Mouse (Mus musculus): ENCODE data around the gene Frmpd4. TPM values are rescaled to one million over a fixed set of nuclear protein-coding genes. Genes with fewer than 3 reads are reported as not detected.

The Frmpd4 gene
- polyA plus RNA-seq, 1 experiment from 2014 or later = 0.91 TPM

- WGBS = 94% methylated on average over 8 of the region's 8 CpGs
- Histone ChIP-seq H3K36me3 (ENCODE audit: control insufficient read depth, insufficient read depth, low read length) (no peaks in the 10 kb centered on the region), H3K4me1 (ENCODE audit: control insufficient read depth, insufficient read depth, low read length) (no peaks in the 10 kb centered on the region), H3K9me3 (ENCODE audit: control insufficient read depth, low read length) (no peaks in the 10 kb centered on the region), H3K27ac (ENCODE audit: low read depth, low read length) (no peak overlapping the region), H3K4me3 (ENCODE audit: low read length) (no peak overlapping the region), H3K9ac (ENCODE audit: low read depth, low read length) (no peak overlapping the region), H3K4me2 (replicated peaks; ENCODE audit: low read depth, low read length) (no peak overlapping the region), H3K27me3 (ENCODE audit: control insufficient read depth, insufficient read depth, low read length) (peaks cover 2% of the 10 kb centered on the region; the same call in 1 of the 2 replicates)
- ATAC-seq (ENCODE audit: low FRiP score, low TSS enrichment) = no peak
Measured at GRCm38 (mm10) chrX:167654249-167654648, 922.8 kb downstream of the Frmpd4 start.

DNA sequence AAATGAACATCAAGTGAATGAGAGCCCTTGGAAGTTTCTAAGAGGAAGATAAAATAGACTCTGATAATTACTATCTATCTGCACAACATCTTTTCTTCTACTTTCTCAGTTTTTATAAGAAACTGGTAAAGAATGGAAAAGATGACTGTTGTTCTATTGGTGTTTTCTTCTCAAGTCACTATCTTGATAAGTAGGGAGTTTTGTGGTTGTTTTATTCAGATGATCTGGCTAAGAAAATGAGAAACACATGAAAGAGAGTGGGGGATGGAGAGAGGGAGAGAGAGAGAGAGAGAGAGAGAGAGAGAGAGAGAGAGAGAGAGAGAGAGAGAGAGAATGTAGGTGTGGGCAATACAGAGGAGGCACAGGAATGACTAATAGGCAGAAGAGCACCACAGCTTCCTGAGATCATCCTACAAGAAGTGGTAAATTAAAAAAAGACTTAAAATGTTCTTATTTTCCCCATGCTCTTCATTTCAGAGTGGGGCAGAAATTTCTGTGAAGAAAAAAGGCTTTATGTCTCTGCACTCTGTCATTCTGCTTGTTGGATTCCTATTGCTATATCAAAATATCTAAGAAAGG lies 979.3 kb downstream of the Frmpd4 start:
- Histone ChIP-seq H3K9ac (ENCODE audit: low read depth, low read length) (no peak overlapping the region), H3K9me3 (ENCODE audit: control insufficient read depth, low read length) (no peaks in the 10 kb centered on the region), H3K36me3 (ENCODE audit: control insufficient read depth, insufficient read depth, low read length) (no peaks in the 10 kb centered on the region), H3K27ac (ENCODE audit: low read depth, low read length) (no peak overlapping the region), H3K27me3 (ENCODE audit: control insufficient read depth, insufficient read depth, low read length) (no peaks in the 10 kb centered on the region), H3K4me2 (replicated peaks; ENCODE audit: low read depth, low read length) (no peak overlapping the region), H3K4me1 (ENCODE audit: control insufficient read depth, insufficient read depth, low read length) (no peaks in the 10 kb centered on the region), H3K4me3 (ENCODE audit: low read length) (no peak overlapping the region)
- no peak for ATAC-seq (ENCODE audit: low FRiP score, low TSS enrichment)

DNA sequence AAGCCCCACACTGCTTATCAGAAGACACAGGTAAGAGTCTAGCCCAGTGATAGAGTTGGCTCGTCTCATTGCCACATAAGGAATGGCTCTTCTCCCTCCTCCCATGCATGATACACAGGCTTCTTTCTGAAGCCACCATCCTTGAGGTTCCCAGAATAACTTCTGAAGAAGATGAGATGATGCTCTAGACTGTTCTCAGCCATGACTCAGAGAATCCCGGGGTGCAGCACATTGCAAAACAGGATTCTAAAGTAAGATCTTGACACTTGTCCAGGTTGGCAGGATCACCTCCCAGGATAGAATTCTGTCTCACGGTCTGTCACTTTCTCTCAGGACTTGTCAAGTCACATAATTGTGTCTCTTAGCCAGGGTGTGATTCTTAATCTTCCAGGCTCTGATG lies 1024.2 kb downstream of the Frmpd4 start:
- WGBS = 86% methylated on average over 3 of the region's 3 CpGs
- Histone ChIP-seq H3K4me2 (replicated peaks; ENCODE audit: low read depth, low read length) (no peak overlapping the region), H3K27me3 (ENCODE audit: control insufficient read depth, insufficient read depth, low read length) (no peaks in the 10 kb centered on the region), H3K36me3 (ENCODE audit: control insufficient read depth, insufficient read depth, low read length) (no peaks in the 10 kb centered on the region), H3K4me1 (ENCODE audit: control insufficient read depth, insufficient read depth, low read length) (no peaks in the 10 kb centered on the region), H3K9me3 (ENCODE audit: control insufficient read depth, low read length) (no peaks in the 10 kb centered on the region), H3K9ac (ENCODE audit: low read depth, low read length) (no peak overlapping the region), H3K4me3 (ENCODE audit: low read length) (no peak overlapping the region), H3K27ac (ENCODE audit: low read depth, low read length) (no peak overlapping the region)
- ATAC-seq (ENCODE audit: low FRiP score, low TSS enrichment) = no peak

DNA sequence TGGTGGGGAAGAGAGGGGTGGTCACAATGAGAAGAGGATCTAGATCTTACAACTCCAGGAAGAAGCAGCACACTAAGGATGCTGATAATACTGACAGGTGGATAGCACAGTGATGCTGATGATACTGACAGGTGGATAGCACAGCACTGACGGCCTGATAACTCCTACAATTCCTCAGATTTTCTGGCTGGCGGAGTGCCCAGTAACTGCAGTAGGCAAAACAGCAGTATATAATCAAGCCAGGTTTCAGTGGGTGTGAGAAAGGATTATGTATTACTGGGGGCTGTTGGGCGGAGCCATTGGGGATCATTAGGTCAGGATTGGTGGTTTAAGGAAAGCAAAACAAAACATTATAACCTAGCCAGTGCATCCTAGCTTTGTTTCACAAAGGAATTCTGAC lies 1053.9 kb downstream of the Frmpd4 start:
- ATAC-seq (ENCODE audit: low FRiP score, low TSS enrichment) = no peak
- WGBS = 77% methylated on average over 3 of the region's 3 CpGs
- no peaks in the 10 kb centered on the region for H3K27me3 ChIP-seq (ENCODE audit: control insufficient read depth, insufficient read depth, low read length)
- H3K4me1 ChIP-seq (ENCODE audit: control insufficient read depth, insufficient read depth, low read length) = no peaks in the 10 kb centered on the region
- no peaks in the 10 kb centered on the region for H3K9me3 ChIP-seq (ENCODE audit: control insufficient read depth, low read length)
- no peak overlapping the region for H3K4me3 ChIP-seq (ENCODE audit: low read length)
- no peaks in the 10 kb centered on the region for H3K36me3 ChIP-seq (ENCODE audit: control insufficient read depth, insufficient read depth, low read length)
- no peak overlapping the region for H3K27ac ChIP-seq (ENCODE audit: low read depth, low read length)
- H3K4me2 ChIP-seq (replicated peaks; ENCODE audit: low read depth, low read length) = no peak overlapping the region
- H3K9ac ChIP-seq (ENCODE audit: low read depth, low read length) = no peak overlapping the region

DNA sequence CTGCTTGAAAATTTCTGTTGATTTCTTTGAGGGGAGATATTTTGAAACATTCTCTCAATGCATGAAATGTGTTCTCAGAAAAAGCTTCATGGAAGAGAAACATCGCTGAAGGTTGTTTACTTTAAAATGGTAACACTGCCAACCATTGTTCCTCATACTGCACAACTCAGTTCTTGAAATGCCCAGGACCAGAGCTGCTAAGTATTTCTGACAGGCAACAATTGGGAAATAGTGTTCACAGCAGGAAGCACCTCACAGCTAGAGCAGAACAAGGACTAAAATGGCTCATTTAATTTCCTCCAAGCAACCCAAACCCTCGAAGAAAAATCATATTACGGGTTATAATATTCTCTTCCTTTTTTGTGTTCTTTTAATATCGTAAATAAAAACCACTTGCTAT lies 1054.5 kb downstream of the Frmpd4 start:
- H3K27ac ChIP-seq (ENCODE audit: low read depth, low read length) = no peak overlapping the region
- H3K9me3 ChIP-seq (ENCODE audit: control insufficient read depth, low read length) = no peaks in the 10 kb centered on the region
- H3K27me3 ChIP-seq (ENCODE audit: control insufficient read depth, insufficient read depth, low read length) = no peaks in the 10 kb centered on the region
- H3K4me1 ChIP-seq (ENCODE audit: control insufficient read depth, insufficient read depth, low read length) = no peaks in the 10 kb centered on the region
- 84% methylated on average over 4 of the region's 4 CpGs for WGBS
- H3K9ac ChIP-seq (ENCODE audit: low read depth, low read length) = no peak overlapping the region
- no peak overlapping the region for H3K4me3 ChIP-seq (ENCODE audit: low read length)
- no peaks in the 10 kb centered on the region for H3K36me3 ChIP-seq (ENCODE audit: control insufficient read depth, insufficient read depth, low read length)
- no peak for ATAC-seq (ENCODE audit: low FRiP score, low TSS enrichment)
- H3K4me2 ChIP-seq (replicated peaks; ENCODE audit: low read depth, low read length) = no peak overlapping the region

DNA sequence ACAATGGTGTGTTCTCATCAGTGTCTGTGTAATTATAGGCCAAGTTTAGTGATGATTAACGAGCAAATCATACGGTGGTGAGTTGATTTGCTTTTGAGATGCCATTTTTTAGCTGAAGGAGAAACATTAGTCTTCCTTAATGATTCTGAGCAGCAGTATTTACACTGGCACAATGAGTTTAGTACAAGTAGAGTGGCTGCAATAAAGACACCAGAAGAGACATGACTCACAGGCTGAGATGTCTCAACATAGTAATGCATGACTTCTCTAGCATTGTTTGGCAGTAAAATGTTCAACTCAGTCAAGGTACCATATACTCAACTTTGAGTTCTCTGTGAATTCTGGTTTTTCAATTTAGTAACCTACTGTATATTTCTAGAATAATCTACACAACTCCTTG lies 1058.6 kb downstream of the Frmpd4 start:
- Histone ChIP-seq H3K27me3 (ENCODE audit: control insufficient read depth, insufficient read depth, low read length) (no peaks in the 10 kb centered on the region), H3K4me3 (ENCODE audit: low read length) (no peak overlapping the region), H3K36me3 (ENCODE audit: control insufficient read depth, insufficient read depth, low read length) (no peaks in the 10 kb centered on the region), H3K27ac (ENCODE audit: low read depth, low read length) (no peak overlapping the region), H3K9me3 (ENCODE audit: control insufficient read depth, low read length) (no peaks in the 10 kb centered on the region), H3K4me2 (replicated peaks; ENCODE audit: low read depth, low read length) (no peak overlapping the region), H3K4me1 (ENCODE audit: control insufficient read depth, insufficient read depth, low read length) (no peaks in the 10 kb centered on the region), H3K9ac (ENCODE audit: low read depth, low read length) (no peak overlapping the region)
- WGBS = 85% methylated on average over 2 of the region's 2 CpGs
- no peak for ATAC-seq (ENCODE audit: low FRiP score, low TSS enrichment)

GRCm38 (mm10) chrX:167497780-167498179 lies 1079.3 kb downstream of the Frmpd4 start:
- Histone ChIP-seq H3K36me3 (ENCODE audit: control insufficient read depth, insufficient read depth, low read length) (no peaks in the 10 kb centered on the region), H3K27me3 (ENCODE audit: control insufficient read depth, insufficient read depth, low read length) (no peaks in the 10 kb centered on the region), H3K9me3 (ENCODE audit: control insufficient read depth, low read length) (no peaks in the 10 kb centered on the region), H3K4me2 (replicated peaks; ENCODE audit: low read depth, low read length) (no peak overlapping the region), H3K4me3 (ENCODE audit: low read length) (no peak overlapping the region), H3K4me1 (ENCODE audit: control insufficient read depth, insufficient read depth, low read length) (no peaks in the 10 kb centered on the region), H3K9ac (ENCODE audit: low read depth, low read length) (no peak overlapping the region), H3K27ac (ENCODE audit: low read depth, low read length) (no peak overlapping the region)
- 39% methylated on average over 11 of the region's 11 CpGs for WGBS
- ATAC-seq (ENCODE audit: low FRiP score, low TSS enrichment) = peak; percentile 72; the same call in 1 of the 2 replicates

DNA sequence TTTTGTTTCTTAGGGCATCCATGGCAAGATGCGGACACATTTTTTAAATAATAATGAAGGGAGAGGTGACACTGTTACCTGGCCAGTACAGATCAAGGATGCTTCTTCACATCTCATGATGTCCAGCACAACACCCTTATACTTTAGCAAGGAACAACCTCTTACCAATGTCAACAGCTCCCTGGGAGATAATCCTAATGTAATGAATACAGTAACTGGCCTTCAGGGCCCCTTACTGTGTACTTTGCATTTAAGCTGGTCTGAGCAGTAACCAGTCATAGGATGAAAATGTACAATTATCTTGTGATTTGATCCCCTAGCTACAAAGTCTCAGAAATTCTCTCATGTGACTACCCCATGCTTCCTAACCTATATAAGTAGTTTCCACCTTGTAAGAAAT lies 1084.8 kb downstream of the Frmpd4 start:
- Histone ChIP-seq H3K27me3 (ENCODE audit: control insufficient read depth, insufficient read depth, low read length) (no peaks in the 10 kb centered on the region; the same call in 1 of the 2 replicates), H3K27ac (ENCODE audit: low read depth, low read length) (no peak overlapping the region), H3K4me1 (ENCODE audit: control insufficient read depth, insufficient read depth, low read length) (no peaks in the 10 kb centered on the region), H3K9ac (ENCODE audit: low read depth, low read length) (no peak overlapping the region), H3K4me2 (replicated peaks; ENCODE audit: low read depth, low read length) (no peak overlapping the region), H3K36me3 (ENCODE audit: control insufficient read depth, insufficient read depth, low read length) (no peaks in the 10 kb centered on the region), H3K9me3 (ENCODE audit: control insufficient read depth, low read length) (no peaks in the 10 kb centered on the region), H3K4me3 (ENCODE audit: low read length) (no peak overlapping the region)
- 98% methylated on average over 1 of the region's 1 CpGs for WGBS
- ATAC-seq (ENCODE audit: low FRiP score, low TSS enrichment) = no peak

DNA sequence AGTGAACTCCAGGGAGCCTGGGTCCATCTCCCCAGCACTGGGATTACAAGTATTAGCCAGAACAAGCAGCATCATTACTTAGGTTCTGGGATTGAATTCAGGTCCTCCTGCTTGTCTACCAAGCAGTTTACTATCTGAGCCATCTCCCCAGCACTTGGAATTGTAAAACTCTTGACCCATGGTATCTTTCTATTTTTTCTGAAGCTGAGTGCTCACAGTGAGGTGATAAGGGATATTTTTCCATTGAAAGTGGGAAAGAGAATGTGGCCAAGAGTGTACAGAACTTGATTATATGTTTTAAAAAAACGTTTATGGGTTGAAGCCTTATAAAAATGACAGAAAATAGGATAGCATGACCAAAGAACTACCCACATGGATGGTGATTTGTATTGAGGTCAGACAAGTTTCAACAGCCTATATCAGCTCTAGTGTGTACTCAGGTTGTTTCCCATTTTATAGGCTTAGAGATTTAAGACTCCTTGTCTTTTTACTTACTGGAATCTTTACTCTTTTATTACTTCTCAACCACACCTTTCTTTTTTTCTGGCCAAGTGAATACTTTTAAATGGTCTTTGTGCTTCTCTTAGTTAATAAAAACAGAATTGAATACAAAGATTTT lies 1085.3 kb downstream of the Frmpd4 start:
- Histone ChIP-seq H3K27me3 (ENCODE audit: control insufficient read depth, insufficient read depth, low read length) (no peaks in the 10 kb centered on the region; the same call in 1 of the 2 replicates), H3K9ac (ENCODE audit: low read depth, low read length) (no peak overlapping the region), H3K4me1 (ENCODE audit: control insufficient read depth, insufficient read depth, low read length) (no peaks in the 10 kb centered on the region), H3K36me3 (ENCODE audit: control insufficient read depth, insufficient read depth, low read length) (no peaks in the 10 kb centered on the region), H3K4me2 (replicated peaks; ENCODE audit: low read depth, low read length) (no peak overlapping the region), H3K27ac (ENCODE audit: low read depth, low read length) (no peak overlapping the region), H3K4me3 (ENCODE audit: low read length) (no peak overlapping the region), H3K9me3 (ENCODE audit: control insufficient read depth, low read length) (no peaks in the 10 kb centered on the region)
- 50% methylated on average over 1 of the region's 1 CpGs for WGBS
- ATAC-seq (ENCODE audit: low FRiP score, low TSS enrichment) = no peak

Data from kidney, embryonic 14.5 days (tissue).